Mouse (Mus musculus) layer of hippocampus, adult 9-10 months (tissue): Measurements from ENCODE around the gene Ndufv3.

Source experiments
- DNase-seq: peaks from one replicate; pipeline ENCODE4 v3.0.0; 2022; ENCODE audit warnings: low spot score

Ndufv3 gene

GRCm38 (mm10) chr17:31556253-31556652 is 36.3 kb downstream of the Ndufv3 start:
- no peak for DNase-seq

GRCm38 (mm10) chr17:31557124-31557880 is 37.4 kb downstream of the Ndufv3 start:
- DNase-seq, result no peak

DNA sequence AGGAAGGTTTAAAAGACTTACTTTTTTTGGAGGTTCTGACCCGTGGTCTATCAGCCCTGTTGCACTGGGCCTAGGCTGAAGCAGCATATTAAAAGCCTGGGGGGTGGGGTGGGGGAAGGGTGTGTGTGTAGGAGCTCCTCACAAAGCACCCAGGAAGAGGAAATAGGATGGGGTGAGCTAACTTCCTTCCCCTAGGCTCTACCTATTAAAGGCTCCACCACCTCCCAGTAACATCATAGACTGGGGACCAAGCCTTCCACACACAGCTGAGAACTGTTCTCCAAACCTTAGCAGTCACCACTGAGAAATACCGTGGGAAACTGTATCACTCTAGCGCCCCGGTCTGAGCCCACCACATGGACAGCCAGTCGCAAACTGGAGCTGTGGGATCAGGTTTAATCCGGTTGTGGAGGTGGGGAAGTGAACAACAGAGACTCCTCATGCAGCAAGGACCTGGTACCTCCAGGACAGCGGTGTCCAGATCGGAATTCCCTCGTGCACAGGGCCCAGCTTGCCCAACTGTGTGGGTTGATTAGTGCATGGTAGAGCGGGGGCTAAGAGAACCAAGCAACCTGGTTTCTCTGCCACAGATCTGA is 38.1 kb downstream of the Ndufv3 start:
- no peak for DNase-seq

DNA sequence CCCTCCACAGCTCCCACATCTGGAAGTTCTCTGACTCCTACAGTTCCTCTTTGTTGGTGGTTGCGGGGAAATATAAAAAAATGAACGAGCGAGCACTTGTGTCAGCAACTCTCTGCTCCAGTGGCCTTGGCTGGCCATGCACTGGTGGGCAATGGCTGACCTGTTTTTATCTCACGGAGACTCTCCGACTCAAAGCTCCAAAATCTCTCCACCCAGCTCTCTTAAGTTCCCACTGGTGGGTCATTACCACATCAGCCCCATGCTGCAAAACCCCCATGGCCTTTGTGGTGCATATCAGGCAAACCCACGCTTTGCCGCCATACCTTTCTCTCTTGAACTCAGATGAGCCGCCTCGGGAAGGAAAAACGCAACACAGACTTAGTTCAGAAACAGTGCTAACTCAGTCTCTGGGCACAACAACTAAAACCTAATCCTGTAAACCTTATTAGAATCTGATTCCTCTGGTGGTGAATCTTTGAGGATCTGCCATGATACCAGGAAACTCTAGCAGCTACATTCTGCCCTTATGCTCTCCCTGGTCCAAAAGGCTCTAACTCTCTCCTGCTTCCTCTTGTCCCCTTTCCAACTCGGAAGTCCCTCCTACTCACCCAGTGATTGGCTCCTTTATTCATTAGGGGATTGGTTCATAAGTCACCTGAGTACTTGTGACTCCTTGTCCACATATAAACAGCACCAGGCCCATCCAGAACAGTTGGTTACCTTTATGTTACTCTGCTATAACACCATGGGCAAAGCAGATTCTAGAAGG is 39.3 kb downstream of the Ndufv3 start:
- no peak for DNase-seq

GRCm38 (mm10) chr17:31563632-31564014 is 43.7 kb downstream of the Ndufv3 start:
- no peak for DNase-seq

DNA sequence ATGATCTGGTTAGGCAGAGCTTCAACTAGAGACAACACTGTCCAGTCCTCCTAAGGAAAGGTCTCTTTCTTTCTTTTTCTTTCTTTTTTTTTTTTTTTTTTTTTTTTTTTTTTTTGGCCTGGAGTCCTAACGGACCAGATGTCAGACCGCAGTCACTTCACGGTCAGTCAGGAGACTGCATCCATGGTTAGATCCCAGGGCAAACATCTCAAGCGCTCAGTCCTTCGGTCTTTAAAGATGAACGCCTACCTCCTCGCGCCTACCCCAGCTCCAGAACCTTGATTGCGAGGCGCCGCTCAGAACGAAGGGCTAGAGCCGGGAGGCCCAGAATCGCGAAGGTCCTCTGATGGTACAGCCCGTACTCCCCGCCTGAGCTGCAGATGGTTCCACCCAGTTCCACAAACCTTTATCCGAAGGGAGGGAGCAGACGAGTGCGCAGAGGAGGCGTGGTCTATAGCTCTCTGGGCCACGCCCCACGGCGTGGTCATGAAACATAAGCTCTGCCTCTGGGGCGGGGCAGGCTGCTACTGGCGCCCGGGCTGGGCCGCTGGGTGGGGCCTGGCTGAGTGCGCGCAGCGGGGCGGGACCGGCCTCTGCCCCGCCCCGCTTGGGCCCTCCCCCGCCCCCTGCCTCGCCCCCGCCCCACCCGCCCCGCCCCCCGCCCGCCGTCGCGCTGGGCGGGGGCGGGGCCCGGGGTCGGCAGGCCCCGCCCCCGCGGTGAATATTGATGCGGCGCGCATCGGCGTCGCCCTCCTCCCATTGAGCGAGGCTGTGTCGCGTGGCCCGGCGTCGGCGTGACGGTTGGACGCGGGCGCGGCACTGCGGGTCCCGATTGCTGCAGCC is 44.3 kb downstream of the Ndufv3 start, which contains the start of gene Pknox1:
Gene Pknox1, plus strand, starts transcription at position 720 of the 843 bp plus-strand sequence.
- DNase-seq, result peak; percentile 99

- DNase-seq, result no peak
Measured at GRCm38 (mm10) chr17:31564858-31565140, 44.9 kb downstream of the Ndufv3 start.

- no peak for DNase-seq
Measured at GRCm38 (mm10) chr17:31565141-31566056, 45.5 kb downstream of the Ndufv3 start.

- DNase-seq, result no peak
Measured at GRCm38 (mm10) chr17:31566276-31566675, 46.4 kb downstream of the Ndufv3 start.

DNA sequence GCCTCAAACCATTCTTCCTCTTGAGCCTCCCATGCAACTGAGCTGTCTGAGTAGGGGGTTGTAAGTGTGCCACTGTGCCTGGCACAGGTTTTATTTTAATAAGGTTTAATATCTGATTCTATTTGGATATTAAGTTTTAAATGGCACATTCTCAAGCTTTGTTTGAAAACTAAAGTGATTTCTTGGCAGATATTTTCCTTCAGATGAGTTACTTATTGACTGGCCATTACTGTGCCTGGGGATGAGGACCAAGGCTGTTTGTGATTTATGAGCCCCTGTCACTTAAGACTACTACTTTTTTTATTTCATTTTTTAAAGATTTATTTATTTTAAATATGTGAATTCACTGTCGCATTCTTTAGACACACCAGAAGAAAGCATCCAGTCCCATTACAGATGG is 49.8 kb downstream of the Ndufv3 start:
- DNase-seq, result no peak

DNA sequence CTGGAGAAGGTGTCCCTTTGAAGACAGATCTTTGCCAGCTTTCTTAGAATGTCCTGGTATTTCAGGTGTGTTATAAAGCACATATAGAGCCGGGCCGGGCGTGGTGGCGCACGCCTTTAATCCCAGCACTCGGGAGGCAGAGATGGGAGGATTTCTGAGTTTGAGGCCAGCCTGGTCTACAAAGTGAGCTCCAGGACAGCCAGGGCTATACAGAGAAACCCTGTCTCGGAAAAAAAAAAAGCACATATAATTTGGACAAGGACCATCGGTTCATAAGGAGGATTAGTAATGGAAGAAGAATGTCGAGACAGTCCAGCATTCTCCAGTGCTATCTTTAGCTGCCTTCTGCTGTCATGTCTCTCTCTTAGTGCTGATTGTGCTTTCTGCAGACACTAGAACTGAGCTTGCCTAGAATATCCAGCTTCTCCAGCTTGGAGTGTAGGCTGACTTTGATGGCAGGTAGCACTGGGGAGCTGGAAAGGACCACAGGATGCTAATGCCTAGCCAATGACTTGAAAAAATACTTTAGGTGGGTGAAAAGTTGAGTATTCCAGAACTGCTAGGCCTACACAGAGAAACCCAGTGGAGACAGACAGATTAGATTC is 50.5 kb downstream of the Ndufv3 start:
- no peak for DNase-seq

DNA sequence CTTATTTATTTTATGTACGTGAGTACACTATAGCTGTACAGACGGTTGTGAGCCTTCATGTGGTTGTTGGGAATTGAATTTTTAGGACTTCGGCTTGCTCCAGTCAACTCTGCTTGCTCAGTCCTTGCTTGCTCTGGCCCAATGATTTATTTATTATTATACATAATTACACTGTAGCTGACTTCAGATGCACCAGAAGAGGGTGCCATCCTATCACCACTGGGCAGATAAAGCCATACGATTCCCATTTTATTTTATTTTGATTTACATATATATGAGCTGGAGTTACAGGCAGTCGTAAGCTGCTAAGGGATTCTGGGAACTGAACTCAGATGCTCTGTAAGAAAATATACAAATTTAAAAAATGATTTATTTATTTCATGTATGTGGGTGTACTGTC is 51.8 kb downstream of the Ndufv3 start:
- DNase-seq, result no peak

GRCm38 (mm10) chr17:31574662-31575061 is 54.7 kb downstream of the Ndufv3 start:
- DNase-seq, result no peak

DNA sequence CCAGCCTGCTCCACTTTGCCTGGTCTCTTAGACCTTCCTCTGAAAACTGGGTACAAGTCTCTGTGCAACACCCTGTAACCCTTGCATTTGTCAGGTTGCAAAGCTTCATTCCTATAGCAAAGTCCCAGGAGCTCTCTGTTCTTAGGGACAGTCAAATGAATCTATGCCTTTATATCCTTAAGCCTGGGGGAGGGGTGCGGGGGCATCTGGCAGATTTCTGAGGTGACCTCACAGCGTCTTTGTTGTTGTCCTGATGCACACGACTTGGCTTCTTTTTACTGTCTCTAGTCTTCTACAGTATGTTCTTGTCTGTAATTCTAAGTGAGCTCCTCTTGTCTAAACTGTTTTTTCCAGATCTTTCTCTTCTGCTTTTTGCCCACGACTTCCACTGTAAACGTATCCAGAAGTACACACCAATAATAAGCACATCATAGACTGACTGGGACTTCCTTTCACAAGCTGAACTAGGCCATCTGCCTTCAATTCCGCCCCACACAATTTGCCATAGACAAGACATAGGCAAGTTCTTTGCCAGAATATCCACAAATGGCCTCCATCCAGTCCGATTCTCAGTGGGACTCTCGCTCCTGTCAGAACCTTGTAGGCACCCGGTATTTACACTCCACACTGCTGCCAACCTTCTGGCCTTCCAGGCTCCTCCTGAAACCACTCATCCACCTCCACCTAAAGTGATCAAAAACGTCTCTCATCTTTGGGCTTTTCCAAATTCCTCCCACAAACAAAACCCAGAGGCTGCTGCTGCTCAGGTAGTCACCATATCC is 56.7 kb downstream of the Ndufv3 start:
- DNase-seq, result no peak

DNA sequence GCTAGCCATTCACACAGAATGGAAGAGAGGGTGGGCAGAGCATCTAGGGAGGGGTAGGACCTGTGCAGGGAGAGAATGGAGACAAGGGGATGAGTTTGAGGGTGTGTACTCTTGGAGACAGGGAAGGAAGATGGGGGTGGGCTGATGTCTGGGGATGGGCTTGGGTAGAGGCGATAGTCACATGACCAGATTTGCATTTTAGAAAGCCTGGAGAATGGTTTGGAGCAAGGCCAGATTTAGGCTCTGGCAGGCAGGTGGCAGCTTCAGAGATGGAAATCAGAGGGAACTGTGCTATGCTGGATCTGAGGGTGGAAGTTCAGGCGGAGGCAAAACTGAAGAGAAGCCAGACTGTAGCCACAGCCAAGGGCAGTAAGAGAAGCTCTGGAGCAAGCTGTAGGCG is 60.4 kb downstream of the Ndufv3 start:
- DNase-seq, result no peak
